Mouse (Mus musculus) adrenal gland, adult 8-10 months (tissue): ENCODE measurements at regions not wholly inside any gene's neighbourhood (a gene's known extent, or its start where the extent isn't known, plus 50 kb on each side); places are given as distances from the start of the nearest gene placed in this dataset.

Source experiments
- DNase-seq: peaks from one replicate; pipeline ENCODE4 v3.0.0; 2022

DNA sequence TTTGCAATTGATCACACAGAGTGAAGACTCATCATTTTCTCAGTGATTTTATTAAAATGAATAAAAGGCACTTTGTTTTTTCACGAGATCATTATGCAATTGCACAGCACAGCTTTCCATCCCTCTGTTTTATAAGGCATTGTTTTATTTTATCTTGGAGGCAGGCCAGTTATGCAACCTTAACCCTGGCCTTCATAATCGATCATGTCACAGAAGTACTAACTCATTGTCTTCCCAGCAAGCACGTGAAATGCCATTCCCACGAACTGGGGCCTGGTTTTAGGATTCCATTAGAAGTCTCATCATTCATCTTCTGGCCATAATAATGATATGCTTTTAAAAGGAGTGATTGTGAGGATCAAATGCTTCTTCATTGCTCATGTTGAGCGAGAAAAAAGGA is 355.5 kb upstream of the Gria3 start:
- DNase-seq, result peak; percentile 50

DNA sequence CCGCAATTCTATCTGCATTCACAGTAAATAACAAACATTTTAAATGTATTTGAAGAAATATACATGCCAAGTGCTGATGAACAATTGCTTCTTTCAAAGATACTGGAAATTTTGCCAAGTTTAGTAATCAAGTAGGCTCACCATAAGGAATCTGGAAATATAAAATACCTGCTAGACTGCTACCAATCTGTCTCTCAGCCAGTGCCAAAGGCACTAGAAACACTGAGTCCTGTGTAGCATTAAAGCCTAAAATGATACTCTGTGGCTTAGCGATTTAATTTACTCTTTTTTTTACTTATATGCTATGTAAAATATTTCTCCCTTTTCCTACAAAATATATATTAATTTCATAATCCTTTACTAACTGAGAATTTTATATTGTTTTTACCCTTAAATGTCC is 347.8 kb upstream of the Gria3 start:
- DNase-seq, result no peak

DNA sequence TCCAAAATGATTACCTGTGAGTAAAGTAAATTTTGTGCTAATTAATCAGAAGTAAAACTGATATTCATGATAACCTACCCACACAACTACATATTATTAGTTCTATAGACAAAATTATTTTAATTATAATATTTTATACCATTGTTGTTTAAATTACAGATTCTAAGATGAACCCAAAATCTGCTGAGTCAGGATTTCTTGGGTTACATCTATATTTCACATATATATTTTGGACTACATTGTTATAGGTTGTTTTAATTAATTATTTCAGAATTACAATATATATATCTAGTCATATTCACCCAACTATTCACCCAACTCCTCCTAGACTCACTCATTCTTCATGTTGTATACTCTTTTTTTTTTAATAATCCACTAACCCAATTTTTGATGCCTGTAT is 346.0 kb upstream of the Gria3 start:
- no peak for DNase-seq
